Mouse (Mus musculus) heart, adult 9 months (tissue): Measurements from ENCODE around the gene Vmn1r103.
"Not testable (repeated sequence)": the region's sequence is repeated elsewhere in the genome, so short reads cannot be mapped to it uniquely, and the experiment has no call there.

ENCODE experiments used
- DNase-seq, 2 experiments: peaks; one replicate each; pipeline ENCODE4 v3.0.0; 2022; ENCODE audit warnings: low spot score in 2 of 2

The Vmn1r103 gene

DNA sequence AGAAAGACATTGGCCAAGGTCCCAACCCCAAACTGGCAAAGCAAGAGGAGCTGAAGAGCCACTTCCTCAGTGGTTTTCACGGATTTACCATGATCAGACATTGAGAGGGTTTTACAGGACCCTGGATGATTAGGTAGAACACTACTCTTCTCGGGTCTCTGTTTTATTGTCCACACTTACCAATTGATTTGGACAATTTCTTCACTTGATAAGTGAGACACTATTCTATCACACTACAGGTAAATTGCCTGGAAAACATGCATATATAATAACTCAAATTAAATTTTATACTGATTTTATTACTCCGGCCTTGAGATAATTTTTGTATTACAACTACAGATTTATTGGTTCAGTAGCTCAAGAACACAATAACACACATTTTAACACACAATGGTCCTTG is at the start of gene Vmn1r103:
Gene Vmn1r103 (minus strand): TSS at position 101 of the 400 bp plus-strand sequence.
- DNase-seq: not testable (repeated sequence)

DNA sequence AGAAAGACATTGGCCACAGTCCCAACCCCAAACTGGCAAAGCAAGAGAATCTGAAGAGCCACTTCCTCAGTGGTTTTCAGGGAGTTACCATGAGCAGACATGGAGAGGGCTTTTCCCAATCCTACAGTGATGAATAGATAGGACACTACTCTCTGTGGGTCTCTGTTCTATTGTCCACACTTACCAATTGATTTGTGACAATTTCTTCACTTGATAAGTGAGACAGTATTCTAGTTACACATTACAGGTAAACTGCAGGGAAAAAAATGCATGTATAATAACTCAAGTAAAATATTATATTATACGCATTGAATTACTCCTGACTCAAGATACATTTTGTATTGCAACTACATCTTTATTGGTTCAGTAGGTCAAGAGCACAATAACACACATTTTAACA is 35.3 kb upstream of the Vmn1r103 start, which contains the start of gene Gm5726:
Gene Gm5726 (minus strand): TSS at position 101 of the 400 bp plus-strand sequence.
- DNase-seq: not testable (repeated sequence)

DNA sequence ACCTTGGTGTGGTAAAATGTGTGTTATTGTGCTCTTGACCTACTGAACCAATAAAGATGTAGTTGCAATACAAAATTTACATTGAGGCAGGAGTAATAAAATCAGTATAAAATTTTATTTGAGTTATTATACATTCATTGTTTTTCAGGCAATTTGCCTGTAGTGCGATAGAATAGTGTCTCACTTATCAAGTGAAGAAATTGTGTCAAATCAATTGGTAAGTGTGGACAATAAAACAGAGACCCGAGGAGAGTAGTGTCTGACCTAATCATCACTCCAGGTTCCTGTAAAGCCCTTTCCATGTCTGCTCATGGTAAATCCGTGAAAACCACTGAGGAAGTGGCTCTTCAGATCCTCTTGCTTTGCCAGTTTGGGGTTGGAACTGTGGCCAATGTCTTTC is 23.2 kb upstream of the Vmn1r103 start, which contains the start of gene Vmn1r104:
Gene Vmn1r104 (plus strand): TSS at position 301 of the 400 bp plus-strand sequence.
- not testable (repeated sequence) for DNase-seq

DNA sequence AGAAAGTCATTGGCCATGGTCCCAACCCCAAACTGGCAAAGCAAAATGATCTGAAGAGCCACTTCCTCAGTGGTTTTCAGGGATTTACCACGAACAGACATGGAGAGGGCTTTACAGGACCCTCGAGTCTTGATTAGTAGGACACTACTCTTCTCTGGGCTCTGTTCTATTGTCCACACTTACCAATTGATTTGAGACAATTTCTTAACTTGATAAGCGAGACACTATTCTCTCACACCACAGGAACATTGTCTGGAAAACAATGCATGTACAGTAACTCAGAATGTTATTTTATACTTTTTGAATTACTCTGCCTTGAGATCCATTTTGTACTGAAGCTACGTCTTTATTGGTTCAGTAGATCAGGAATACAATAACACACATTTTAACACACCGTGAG is 35.5 kb downstream of the Vmn1r103 start, which contains the start of gene Gm10670:
Gene Gm10670 (minus strand): TSS at position 101 of the 400 bp plus-strand sequence.
- DNase-seq: not testable (repeated sequence)
